Mouse (Mus musculus): ENCODE measurements around the gene Rln1. TPM values are rescaled to one million over a fixed set of nuclear protein-coding genes. Genes with fewer than 3 reads are reported as not detected.

Rln1 gene
- polyA plus RNA-seq, 1 experiment: not detected

DNA sequence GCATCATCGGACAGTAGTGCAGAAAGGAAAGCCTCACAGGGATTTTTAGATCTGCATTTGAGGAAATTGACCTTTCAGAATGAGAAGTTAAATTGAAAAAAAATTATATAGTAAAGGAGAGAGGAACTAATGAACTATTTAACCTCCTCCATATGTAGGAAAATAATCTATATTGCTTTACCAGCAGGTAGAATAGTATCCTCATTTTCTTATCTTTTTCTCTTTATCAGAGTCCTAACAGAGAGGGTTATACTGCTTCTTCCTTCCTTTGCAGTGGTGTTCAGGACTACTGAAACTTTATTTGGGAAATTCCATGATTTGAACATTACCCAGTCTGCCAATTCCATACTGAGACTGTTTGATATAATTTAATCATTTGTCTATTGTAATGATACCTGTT lies 37.1 kb downstream of the Rln1 start:
- H3K27me3 ChIP-seq (ENCODE audit: control insufficient read depth, insufficient read depth, insufficient read length): no peaks in the 10 kb centered on the region
- H3K4me2 ChIP-seq (ENCODE audit: low read depth): no peak overlapping the region
- no peaks in the 10 kb centered on the region for H3K79me2 ChIP-seq (ENCODE audit: control insufficient read depth, insufficient read depth)
- TF ChIP-seq USF1 (IDR thresholded peaks at IDR 0.05; ENCODE audit: low read depth): no peak
- TF ChIP-seq TCF12 (IDR thresholded peaks at IDR 0.05; ENCODE audit: insufficient read depth, poor library complexity, severe bottlenecking): no peak
- TF ChIP-seq POLR2AphosphoS2 (IDR thresholded peaks at IDR 0.05; ENCODE audit: insufficient read length, low read depth): no peak
- TF ChIP-seq MYOG (IDR thresholded peaks at IDR 0.05; ENCODE audit: control insufficient read depth in 1 of 3, insufficient read depth in 1 of 3, insufficient read length in 2 of 3, low read depth in 2 of 3): no peak
- no peak for TF ChIP-seq REST (IDR thresholded peaks at IDR 0.05; ENCODE audit: insufficient read depth, insufficient read length)
- TF ChIP-seq MAX (IDR thresholded peaks at IDR 0.05; ENCODE audit: low read depth): no peak
- no peak for TF ChIP-seq TCF3 (IDR thresholded peaks at IDR 0.05; ENCODE audit: insufficient read length, low read depth)
- no peak for TF ChIP-seq CEBPB (IDR thresholded peaks at IDR 0.05; ENCODE audit: insufficient read depth, poor library complexity, severe bottlenecking)
- no peak for TF ChIP-seq SRF (IDR thresholded peaks at IDR 0.05; ENCODE audit: control insufficient read depth, insufficient read length, low read depth)
- no peak for TF ChIP-seq POLR2A (IDR thresholded peaks at IDR 0.05; ENCODE audit: insufficient read length, low read depth)
- TF ChIP-seq MYOD1 (IDR thresholded peaks at IDR 0.05; ENCODE audit: control insufficient read depth in 1 of 3, insufficient read length in 2 of 3, low read depth in 2 of 3): no peak
- TF ChIP-seq E2F4 (IDR thresholded peaks at IDR 0.05; ENCODE audit: insufficient read depth): no peak
- H3K4me3 ChIP-seq: no peak overlapping the region
- H3K36me3 ChIP-seq (ENCODE audit: control insufficient read depth, insufficient read depth): peaks cover 28% of the 10 kb centered on the region
- no peak overlapping the region for H3ac ChIP-seq (ENCODE audit: control insufficient read depth, insufficient read length)

DNA sequence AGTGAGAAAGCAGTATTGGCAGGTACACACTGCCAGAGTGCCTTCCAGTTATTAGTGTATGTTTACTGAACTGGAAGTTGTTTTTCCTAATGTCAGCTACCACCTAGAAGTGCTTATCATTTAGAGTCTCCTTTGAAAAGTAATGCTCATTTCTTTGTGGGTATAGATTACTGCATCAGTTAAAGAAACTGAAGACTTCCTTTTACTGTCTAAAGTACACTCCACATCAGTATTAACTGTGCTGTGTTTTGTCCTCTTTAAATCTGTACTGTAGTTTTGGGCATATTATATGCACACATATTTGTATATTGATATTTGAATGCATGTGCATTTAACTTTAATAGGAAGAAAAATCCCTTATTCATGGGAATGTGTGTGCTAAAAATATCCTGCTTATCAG lies 38.3 kb downstream of the Rln1 start:
- no peak overlapping the region for H3K4me3 ChIP-seq
- no peaks in the 10 kb centered on the region for H3K27me3 ChIP-seq (ENCODE audit: control insufficient read depth, insufficient read depth, insufficient read length)
- peaks cover 21% of the 10 kb centered on the region for H3K36me3 ChIP-seq (ENCODE audit: control insufficient read depth, insufficient read depth)
- no peak overlapping the region for H3K4me2 ChIP-seq (ENCODE audit: low read depth)
- H3ac ChIP-seq (ENCODE audit: control insufficient read depth, insufficient read length): no peak overlapping the region
- TF ChIP-seq MYOG (IDR thresholded peaks at IDR 0.05; ENCODE audit: control insufficient read depth in 1 of 3, insufficient read depth in 1 of 3, insufficient read length in 2 of 3, low read depth in 2 of 3): no peak
- TF ChIP-seq MAX (IDR thresholded peaks at IDR 0.05; ENCODE audit: low read depth): no peak
- no peak for TF ChIP-seq TCF3 (IDR thresholded peaks at IDR 0.05; ENCODE audit: insufficient read length, low read depth)
- no peak for TF ChIP-seq TCF12 (IDR thresholded peaks at IDR 0.05; ENCODE audit: insufficient read depth, poor library complexity, severe bottlenecking)
- TF ChIP-seq POLR2A (IDR thresholded peaks at IDR 0.05; ENCODE audit: insufficient read length, low read depth): no peak
- TF ChIP-seq REST (IDR thresholded peaks at IDR 0.05; ENCODE audit: insufficient read depth, insufficient read length): no peak
- no peaks in the 10 kb centered on the region for H3K79me2 ChIP-seq (ENCODE audit: control insufficient read depth, insufficient read depth)

DNA sequence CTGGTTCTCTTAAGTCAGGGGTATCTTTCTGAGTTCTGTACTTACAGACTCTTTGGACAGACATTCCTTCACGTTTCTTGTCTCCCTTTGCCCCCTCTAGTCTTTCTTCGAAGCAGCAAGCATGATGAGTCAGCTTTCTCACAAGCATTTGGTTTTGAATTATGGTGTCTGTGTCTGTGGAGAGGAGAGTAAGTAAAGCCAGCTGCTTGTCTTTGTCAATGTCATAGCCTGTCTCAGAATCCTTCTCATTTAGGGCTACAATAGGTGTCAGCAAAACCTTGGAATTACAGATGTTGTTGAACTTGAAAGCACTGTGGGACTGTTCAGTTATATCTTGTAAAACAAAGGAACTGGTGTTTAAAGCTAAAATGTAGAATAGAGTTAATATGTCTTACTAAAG lies 39.7 kb downstream of the Rln1 start:
- Histone ChIP-seq H3K36me3 (ENCODE audit: control insufficient read depth, insufficient read depth) (peaks cover 9% of the 10 kb centered on the region), H3K27me3 (ENCODE audit: control insufficient read depth, insufficient read depth, insufficient read length) (no peaks in the 10 kb centered on the region), H3K79me2 (ENCODE audit: control insufficient read depth, insufficient read depth) (no peaks in the 10 kb centered on the region), H3ac (ENCODE audit: control insufficient read depth, insufficient read length) (no peak overlapping the region), H3K4me3 (no peak overlapping the region), H3K4me2 (ENCODE audit: low read depth) (peak overlapping the region; percentile 37)
- TF ChIP-seq MYOD1 (IDR thresholded peaks at IDR 0.05; ENCODE audit: control insufficient read depth in 1 of 3, insufficient read length in 2 of 3, low read depth in 2 of 3) (peak; percentile 30 to 84 (median 84)), E2F4 (IDR thresholded peaks at IDR 0.05; ENCODE audit: insufficient read depth) (no peak), POLR2A (IDR thresholded peaks at IDR 0.05; ENCODE audit: insufficient read length, low read depth) (no peak), MAX (IDR thresholded peaks at IDR 0.05; ENCODE audit: low read depth) (no peak)

DNA sequence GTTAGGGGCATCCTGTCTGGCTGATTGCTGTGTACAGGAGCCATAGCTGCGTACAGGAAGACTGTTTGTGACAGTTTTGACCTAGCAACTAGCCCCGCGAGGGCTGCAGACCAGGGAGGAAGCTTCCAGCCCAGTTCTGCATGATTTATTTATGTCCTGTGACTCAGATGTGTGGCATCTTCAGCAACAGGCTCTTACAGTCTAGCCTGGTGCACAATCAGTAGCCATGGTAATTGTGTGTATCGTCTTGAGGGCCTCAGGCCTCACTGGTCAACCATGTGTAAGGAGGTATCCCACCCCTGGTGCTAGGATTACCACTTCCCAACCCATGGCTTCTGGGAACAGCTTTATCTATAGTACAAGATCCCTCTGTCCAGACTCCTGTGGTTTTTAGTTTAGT lies 41.9 kb downstream of the Rln1 start:
- peaks cover 5% of the 10 kb centered on the region for H3K36me3 ChIP-seq (ENCODE audit: control insufficient read depth, insufficient read depth)

DNA sequence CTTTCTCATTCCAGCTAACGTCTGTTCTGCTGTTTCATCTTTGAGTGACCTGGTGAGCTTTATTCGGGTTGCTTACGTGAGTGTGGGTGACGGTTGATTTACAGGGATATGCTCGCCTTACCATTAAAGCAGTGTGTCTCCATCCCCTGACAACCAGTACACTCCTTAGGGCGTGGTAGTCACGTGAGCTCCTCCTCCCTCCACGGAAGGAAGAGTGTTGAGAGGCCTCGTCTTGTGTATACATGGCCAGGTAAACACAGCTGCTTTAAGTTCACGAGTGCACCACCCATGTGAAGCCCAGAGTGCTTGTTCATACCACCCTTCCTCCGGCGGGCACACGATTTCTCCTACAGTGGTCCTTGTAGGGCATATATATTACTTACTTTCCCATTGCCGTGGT lies 42.9 kb downstream of the Rln1 start:
- TF ChIP-seq REST (IDR thresholded peaks at IDR 0.05; ENCODE audit: insufficient read depth, insufficient read length): no peak
- TF ChIP-seq MYOG (IDR thresholded peaks at IDR 0.05; ENCODE audit: control insufficient read depth in 1 of 3, insufficient read depth in 1 of 3, insufficient read length in 2 of 3, low read depth in 2 of 3): no peak
- TF ChIP-seq SRF (IDR thresholded peaks at IDR 0.05; ENCODE audit: control insufficient read depth, insufficient read length, low read depth): no peak
- TF ChIP-seq TCF12 (IDR thresholded peaks at IDR 0.05; ENCODE audit: insufficient read depth, poor library complexity, severe bottlenecking): no peak
- no peak for TF ChIP-seq CEBPB (IDR thresholded peaks at IDR 0.05; ENCODE audit: insufficient read depth, poor library complexity, severe bottlenecking)
- no peak for TF ChIP-seq TCF3 (IDR thresholded peaks at IDR 0.05; ENCODE audit: insufficient read length, low read depth)
- no peak for TF ChIP-seq MAX (IDR thresholded peaks at IDR 0.05; ENCODE audit: low read depth)
- no peak for TF ChIP-seq POLR2A (IDR thresholded peaks at IDR 0.05; ENCODE audit: insufficient read length, low read depth)
- TF ChIP-seq MYOD1 (IDR thresholded peaks at IDR 0.05; ENCODE audit: control insufficient read depth in 1 of 3, insufficient read length in 2 of 3, low read depth in 2 of 3): no peak
- no peak for TF ChIP-seq E2F4 (IDR thresholded peaks at IDR 0.05; ENCODE audit: insufficient read depth)
- TF ChIP-seq USF1 (IDR thresholded peaks at IDR 0.05; ENCODE audit: low read depth): no peak
- TF ChIP-seq POLR2AphosphoS2 (IDR thresholded peaks at IDR 0.05; ENCODE audit: insufficient read length, low read depth): no peak
- no peak overlapping the region for H3ac ChIP-seq (ENCODE audit: control insufficient read depth, insufficient read length)
- H3K4me2 ChIP-seq (ENCODE audit: low read depth): no peak overlapping the region
- H3K79me2 ChIP-seq (ENCODE audit: control insufficient read depth, insufficient read depth): no peaks in the 10 kb centered on the region
- peaks cover 3% of the 10 kb centered on the region for H3K36me3 ChIP-seq (ENCODE audit: control insufficient read depth, insufficient read depth)
- H3K27me3 ChIP-seq (ENCODE audit: control insufficient read depth, insufficient read depth, insufficient read length): no peaks in the 10 kb centered on the region
- H3K4me3 ChIP-seq: no peak overlapping the region

More for the DNA sequence above, 41.9 kb downstream of the Rln1 start:
- Histone ChIP-seq H3K27me3 (ENCODE audit: control insufficient read depth, insufficient read depth, insufficient read length) (no peaks in the 10 kb centered on the region), H3K4me2 (ENCODE audit: low read depth) (no peak overlapping the region), H3K4me3 (no peak overlapping the region), H3ac (ENCODE audit: control insufficient read depth, insufficient read length) (no peak overlapping the region), H3K79me2 (ENCODE audit: control insufficient read depth, insufficient read depth) (no peaks in the 10 kb centered on the region)
- TF ChIP-seq TCF12 (IDR thresholded peaks at IDR 0.05; ENCODE audit: insufficient read depth, poor library complexity, severe bottlenecking) (no peak), REST (IDR thresholded peaks at IDR 0.05; ENCODE audit: insufficient read depth, insufficient read length) (no peak), POLR2A (IDR thresholded peaks at IDR 0.05; ENCODE audit: insufficient read length, low read depth) (no peak)
